Mouse (Mus musculus) CH12.LX (cell line): ENCODE results near the gene Dthd1. TPM values are rescaled to one million over a fixed set of nuclear protein-coding genes. Genes with fewer than 3 reads are reported as not detected.

Source experiments
- DNase-seq: peaks from one replicate; pipeline ENCODE4 v3.0.0-alpha.2; 2013; ENCODE audit errors: extremely low read depth
- H3K27ac ChIP-seq: 2 replicates; pipeline ENCODE4 v1.5.1; 2012; ENCODE audit warnings: low read depth, mild to moderate bottlenecking, control low read depth, moderate library complexity; ENCODE audit not compliant: insufficient read depth
- H3K27me3 ChIP-seq: replicated peaks from 2 replicates; pipeline ENCODE3; 2012; ENCODE audit warnings: inconsistent platforms
- H3K36me3 ChIP-seq, 2 experiments: replicated peaks in 1 of 2; 2 replicates each; pipeline versions ENCODE3 to v1.6.1; 2012; ENCODE audit warnings: inconsistent platforms in 1 of 2, low read length in 1 of 2, mild to moderate bottlenecking in 1 of 2, mixed read lengths in 1 of 2, moderate library complexity in 1 of 2; ENCODE audit not compliant: control insufficient read depth in 1 of 2, insufficient read depth in 1 of 2
- H3K4me1 ChIP-seq, 2 experiments: 2 replicates each; pipeline ENCODE4 v1.6.1; 2012; ENCODE audit warnings: inconsistent platforms in 1 of 2, moderate library complexity in 1 of 2; ENCODE audit not compliant: insufficient read depth in 2 of 2, control insufficient read depth in 1 of 2
- H3K4me2 ChIP-seq: 2 replicates; pipeline ENCODE4 v1.6.1; 2012; ENCODE audit warnings: low read depth, mild to moderate bottlenecking, control low read depth; ENCODE audit not compliant: poor library complexity, insufficient read depth, severe bottlenecking
- H3K4me3 ChIP-seq, 3 experiments: fragments of 150-350 bp in 1 of 3; sonication (generic) in 1 of 3; replicated peaks in 1 of 3; 2 replicates each; pipeline versions ENCODE3 to v1.5.1; 2011 to 2012; ENCODE audit warnings: low read depth in 2 of 3, low read length in 2 of 3, mild to moderate bottlenecking in 2 of 3, moderate library complexity in 2 of 3, control low read depth in 1 of 3, improper control_type of control experiment in 1 of 3, inconsistent platforms in 1 of 3, mixed read lengths in 1 of 3; ENCODE audit not compliant: poor library complexity in 1 of 3
- H3K79me2 ChIP-seq: replicated peaks from 2 replicates; pipeline ENCODE4 v1.6.1; 2012; ENCODE audit warnings: mild to moderate bottlenecking, moderate library complexity; ENCODE audit not compliant: control insufficient read depth, poor library complexity, insufficient read depth, severe bottlenecking; ENCODE audit errors: extremely low read depth
- H3K9ac ChIP-seq: 2 replicates; pipeline ENCODE4 v1.6.1; 2012; ENCODE audit warnings: low read depth, mild to moderate bottlenecking, control low read depth, moderate library complexity; ENCODE audit not compliant: insufficient read depth
- H3K9me3 ChIP-seq: replicated peaks from 2 replicates; pipeline ENCODE3; 2012; ENCODE audit warnings: low read length, inconsistent platforms, mixed read lengths
- BHLHE40 ChIP-seq: IDR thresholded peaks from 2 replicates; pipeline ENCODE4 v1.6.1; 2011; ENCODE audit warnings: mild to moderate bottlenecking, low read depth, low read length, improper control_type of control experiment
- CHD1 ChIP-seq: IDR thresholded peaks from 2 replicates; pipeline ENCODE4 v1.6.1; 2012; ENCODE audit warnings: low read depth, low read length, improper control_type of control experiment, inconsistent platforms
- CHD2 ChIP-seq: IDR thresholded peaks from 2 replicates; pipeline ENCODE4 v1.6.1; 2011; ENCODE audit warnings: low read length, improper control_type of control experiment
- ETS1 ChIP-seq: conservative IDR thresholded peaks from 2 replicates; pipeline ENCODE4 v1.6.1; 2012; ENCODE audit warnings: low read depth, mild to moderate bottlenecking, inconsistent platforms, low read length, improper control_type of control experiment, moderate library complexity
- GABPA ChIP-seq: IDR thresholded peaks from 2 replicates; pipeline ENCODE4 v1.6.1; 2012; ENCODE audit warnings: low read depth, low read length, improper control_type of control experiment, inconsistent platforms; ENCODE audit not compliant: insufficient replicate concordance
- JUN ChIP-seq: IDR thresholded peaks from 2 replicates; pipeline ENCODE4 v1.6.1; 2011; ENCODE audit warnings: low read depth, mild to moderate bottlenecking, low read length, improper control_type of control experiment, moderate library complexity; ENCODE audit not compliant: insufficient read depth
- JUND ChIP-seq: conservative IDR thresholded peaks from 2 replicates; pipeline ENCODE4 v1.6.1; 2011; ENCODE audit warnings: low read depth, low read length, improper control_type of control experiment
- KAT2A ChIP-seq: IDR thresholded peaks from 2 replicates; pipeline ENCODE4 v1.6.1; 2012; ENCODE audit warnings: low read length, improper control_type of control experiment, inconsistent platforms; ENCODE audit not compliant: insufficient replicate concordance
- MAFK ChIP-seq: IDR thresholded peaks from 2 replicates; pipeline ENCODE4 v1.6.1; 2011; ENCODE audit warnings: low read length, improper control_type of control experiment; ENCODE audit not compliant: insufficient replicate concordance
- MAX ChIP-seq: IDR thresholded peaks from 2 replicates; pipeline ENCODE4 v1.6.1; 2011; ENCODE audit warnings: low read length, improper control_type of control experiment
- MXI1 ChIP-seq: IDR thresholded peaks from 2 replicates; pipeline ENCODE4 v1.6.1; 2011; ENCODE audit warnings: mild to moderate bottlenecking, low read depth, low read length, improper control_type of control experiment
- MYC ChIP-seq: IDR thresholded peaks from 2 replicates; pipeline ENCODE4 v1.6.1; 2011; ENCODE audit warnings: low read depth, mild to moderate bottlenecking, improper control_type of control experiment, low read length
- NELFE ChIP-seq: IDR thresholded peaks from 2 replicates; pipeline ENCODE4 v1.6.1; 2011; ENCODE audit warnings: low read depth, low read length, improper control_type of control experiment
- PAX5 ChIP-seq: IDR thresholded peaks from 2 replicates; pipeline ENCODE4 v1.6.1; 2012; ENCODE audit warnings: low read length, inconsistent platforms, mixed read lengths
- POLR2A ChIP-seq: IDR thresholded peaks from 2 replicates; pipeline ENCODE4 v1.6.1; 2011; ENCODE audit warnings: low read depth, mild to moderate bottlenecking, improper control_type of control experiment, low read length
- POLR2AphosphoS2 ChIP-seq: IDR thresholded peaks from 2 replicates; pipeline ENCODE4 v1.6.1; 2011; ENCODE audit warnings: low read depth, low read length, improper control_type of control experiment
- SIN3A ChIP-seq: IDR thresholded peaks from 2 replicates; pipeline ENCODE4 v1.6.1; 2012; ENCODE audit warnings: low read length, improper control_type of control experiment, inconsistent platforms
- TBP ChIP-seq: conservative IDR thresholded peaks from 2 replicates; pipeline ENCODE4 v1.6.1; 2011; ENCODE audit warnings: low read depth, low read length, improper control_type of control experiment
- TCF12 ChIP-seq: IDR thresholded peaks from 2 replicates; pipeline ENCODE4 v1.6.1; 2014; ENCODE audit warnings: low read depth, mild to moderate bottlenecking, inconsistent platforms, low read length, improper control_type of control experiment
- UBTF ChIP-seq: IDR thresholded peaks from 2 replicates; pipeline ENCODE4 v1.6.1; 2012; ENCODE audit warnings: low read depth, mild to moderate bottlenecking, inconsistent platforms, low read length, improper control_type of control experiment, moderate library complexity
- USF2 ChIP-seq: conservative IDR thresholded peaks from 2 replicates; pipeline ENCODE4 v1.6.1; 2011; ENCODE audit warnings: low read depth, low read length, improper control_type of control experiment
- ZC3H11A ChIP-seq: IDR thresholded peaks from 2 replicates; pipeline ENCODE4 v1.6.1; 2012; ENCODE audit warnings: low read depth, mild to moderate bottlenecking, inconsistent platforms, low read length, improper control_type of control experiment
- ZNF384 ChIP-seq: IDR thresholded peaks from 2 replicates; pipeline ENCODE4 v1.6.1; 2012; ENCODE audit warnings: low read depth, low read length, improper control_type of control experiment, inconsistent platforms
- dilution Hi-C: fragments of 300-500 bp; cut with MboI; formaldehyde crosslinking; loops from 2 replicates; pipeline ENCODE4 v1.14.3; 2020; ENCODE audit warnings: low sequenced_read_pairs; ENCODE audit not compliant: extremely low pct_unique_long_range_greater_than_20kb, extremely low pct_ligation_motif_present
- in situ Hi-C: fragments of 300-500 bp; cut with MboI; formaldehyde crosslinking; loops from 3 replicates; pipeline ENCODE4 v1.14.3; 2019; ENCODE audit warnings: low sequenced_read_pairs, low pct_ligation_motif_present, low pct_unique_long_range_greater_than_20kb, mixed read lengths
- polyA plus RNA-seq: library from polyadenylated mRNA; unstranded; fragments of >175 nt; gene quantifications from 2 replicates; pipeline ENCODE4 v1.2.1, GENCODE M21; 2012; ENCODE audit warnings: low read depth; ENCODE audit not compliant: insufficient read length
- total RNA-seq, 2 experiments: library from RNA; depleted of rRNA; stranded (reverse); fragments of 300-350 nt in 1 of 2; fragments of >200 nt in 1 of 2; gene quantifications; 2 replicates each; pipeline ENCODE4 v1.2.3; 2012 to 2014

The Dthd1 gene
- total and polyA plus RNA-seq, 3 experiments: not detected

GRCm38 (mm10) chr5:62864348-62864747 lies 50.7 kb downstream of the Dthd1 start:
- Histone ChIP-seq H3K9me3 (no peaks in the 10 kb centered on the region), H3K4me1 (peaks cover 4 to 9% of the 10 kb centered on the region in 2 experiments; a peak in 3 of 4 replicates), H3K9ac (no peak overlapping the region), H3K79me2 (no peaks in the 10 kb centered on the region), H3K4me2 (no peak overlapping the region), H3K36me3 (no peaks in the 10 kb centered on the region), H3K4me3 (no peak overlapping the region), H3K27me3 (no peaks in the 10 kb centered on the region), H3K27ac (no peak overlapping the region)
- in situ Hi-C loops (no loop called here), dilution Hi-C loops (no loop called here)
- DNase-seq: no peak
- TF ChIP-seq PAX5: no peak
- TF ChIP-seq NELFE: no peak
- TF ChIP-seq JUN: no peak
- no peak for TF ChIP-seq MXI1
- no peak for TF ChIP-seq JUND
- no peak for TF ChIP-seq MAFK
- no peak for TF ChIP-seq KAT2A
- no peak for TF ChIP-seq ETS1

DNA sequence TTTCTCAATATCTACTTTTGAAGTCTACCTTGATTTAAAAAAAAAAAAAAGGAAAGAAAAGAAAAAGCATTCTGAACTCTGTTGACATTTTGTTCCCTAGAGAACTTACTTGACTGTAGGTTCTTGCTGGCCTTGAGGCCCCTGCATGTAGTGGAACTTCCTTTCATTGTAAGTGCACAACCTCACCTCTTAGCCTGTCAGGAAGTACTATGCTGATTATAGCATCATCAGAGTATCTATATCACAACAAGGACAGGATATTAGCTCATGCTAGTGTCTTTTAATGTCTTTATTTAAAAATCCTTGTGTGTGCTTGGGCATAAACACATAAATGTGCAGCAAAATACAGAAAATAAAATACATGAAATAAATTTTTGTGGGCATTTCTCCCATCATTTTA lies 53.4 kb downstream of the Dthd1 start:
- dilution Hi-C loops (no loop called here), in situ Hi-C loops (no loop called here)

More for the DNA sequence above, 53.4 kb downstream of the Dthd1 start:
- Histone ChIP-seq H3K4me1 (peaks cover 4 to 5% of the 10 kb centered on the region in 2 experiments; a peak in 3 of 4 replicates), H3K79me2 (no peaks in the 10 kb centered on the region), H3K27ac (no peak overlapping the region), H3K4me2 (no peak overlapping the region), H3K27me3 (no peaks in the 10 kb centered on the region), H3K9ac (no peak overlapping the region), H3K9me3 (no peaks in the 10 kb centered on the region), H3K4me3 (no peak overlapping the region), H3K36me3 (no peaks in the 10 kb centered on the region)
- TF ChIP-seq USF2 (no peak), PAX5 (no peak), UBTF (no peak), MXI1 (no peak), POLR2AphosphoS2 (no peak), SIN3A (no peak), TCF12 (no peak), ZNF384 (no peak), BHLHE40 (no peak), MAFK (no peak), ZC3H11A (no peak), TBP (no peak), POLR2A (no peak), CHD1 (no peak), MYC (no peak), NELFE (no peak), CHD2 (no peak), MAX (no peak), KAT2A (no peak), GABPA (no peak)
- no peak for DNase-seq
